Mouse (Mus musculus): ENCODE measurements at regions not wholly inside any gene's neighbourhood (a gene's known extent, or its start where the extent isn't known, plus 50 kb on each side); places are given as distances from the start of the nearest gene placed in this dataset.

DNA sequence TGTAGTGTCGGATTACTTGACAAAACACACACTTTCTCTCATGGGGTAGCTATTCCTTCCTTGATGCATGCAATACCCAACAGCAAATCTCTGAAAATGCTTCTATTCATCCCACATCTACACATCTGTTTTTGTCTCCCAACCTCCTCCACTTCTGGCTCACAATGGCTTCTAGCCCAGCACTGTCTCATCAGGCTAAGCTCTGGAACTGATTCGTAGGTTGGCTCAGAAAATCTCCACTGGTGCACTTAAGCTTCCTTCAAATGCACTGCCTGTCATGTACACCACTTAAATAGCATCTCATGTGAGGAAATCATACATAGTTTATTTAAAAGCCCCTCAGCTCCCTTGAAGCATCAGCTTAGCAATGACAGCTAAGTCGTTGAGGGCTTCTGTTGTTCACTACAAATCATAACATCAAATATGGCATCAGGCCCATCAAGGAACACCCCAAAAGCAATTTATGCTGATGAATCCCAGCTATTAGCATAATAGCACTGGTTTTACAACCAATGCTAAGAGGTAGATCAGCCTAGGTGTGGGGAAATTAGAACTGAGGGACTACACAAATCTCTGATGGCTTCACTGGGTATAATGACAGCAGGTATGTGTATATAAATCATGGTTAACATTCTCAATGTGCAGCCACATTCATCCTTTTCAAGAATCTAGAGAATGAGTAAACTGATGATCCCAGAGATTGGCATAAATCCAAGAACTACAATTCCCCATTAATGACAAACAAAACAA, 103.5 kb upstream of the Tusc1 start:
- TF ChIP-seq GATA1 (IDR thresholded peaks at IDR 0.05; ENCODE audit: borderline replicate concordance, low read length) (no peak), FLI1 (IDR thresholded peaks at IDR 0.05; ENCODE audit: low read length) (no peak)
